Mouse (Mus musculus) gastrocnemius, adult 18-20 months (tissue): Measurements from ENCODE around the gene Ccdc117. TPM values are rescaled to one million over a fixed set of nuclear protein-coding genes. Genes with fewer than 3 reads are reported as not detected.
"Not testable (repeated sequence)": the region's sequence is repeated elsewhere in the genome, so short reads cannot be mapped to it uniquely, and the experiment has no call there.

Experiments used
- DNase-seq: peaks from one replicate; pipeline ENCODE4 v3.0.0; 2021; ENCODE audit warnings: low spot score
- total RNA-seq, 2 experiments: library from RNA; stranded (reverse); gene quantifications; 2 replicates each; pipeline ENCODE4 v1.2.3; 2021

Gene Ccdc117
- total RNA-seq, 2 experiments from 2014 or later = 22.0 to 24.7 TPM

GRCm38 (mm10) chr11:5537454-5537853 is 4.5 kb downstream of the Ccdc117 start:
- not testable (repeated sequence) for DNase-seq

GRCm38 (mm10) chr11:5533108-5533507 is 8.9 kb downstream of the Ccdc117 start:
- peak; percentile 31 for DNase-seq

GRCm38 (mm10) chr11:5530717-5531116 is 11.3 kb downstream of the Ccdc117 start:
- no peak for DNase-seq

- no peak for DNase-seq
Observed at GRCm38 (mm10) chr11:5530172-5530571, 11.8 kb downstream of the Ccdc117 start.

- no peak for DNase-seq
Observed at GRCm38 (mm10) chr11:5528841-5529240, 13.1 kb downstream of the Ccdc117 start.

GRCm38 (mm10) chr11:5527865-5528523 is 14.0 kb downstream of the Ccdc117 start:
- DNase-seq = no peak

- no peak for DNase-seq
Observed at GRCm38 (mm10) chr11:5526573-5527439, 15.2 kb downstream of the Ccdc117 start.

- no peak for DNase-seq
Observed at GRCm38 (mm10) chr11:5525418-5525817, 16.6 kb downstream of the Ccdc117 start.

- no peak for DNase-seq
Observed at GRCm38 (mm10) chr11:5522798-5523415, 19.1 kb downstream of the Ccdc117 start.

GRCm38 (mm10) chr11:5521516-5522291 is 20.3 kb downstream of the Ccdc117 start:
- DNase-seq = peak; percentile 83

GRCm38 (mm10) chr11:5521266-5521515 is 20.8 kb downstream of the Ccdc117 start:
- no peak for DNase-seq

- peak; percentile 98 for DNase-seq
Observed at GRCm38 (mm10) chr11:5520412-5521265, 21.3 kb downstream of the Ccdc117 start, which contains the start of gene Xbp1. Gene Xbp1, plus strand, starts transcription at chr11:5520659.

- no peak for DNase-seq
Observed at GRCm38 (mm10) chr11:5519681-5520080, 22.3 kb downstream of the Ccdc117 start.

- DNase-seq = no peak
Observed at GRCm38 (mm10) chr11:5517346-5517745, 24.6 kb downstream of the Ccdc117 start.

GRCm38 (mm10) chr11:5516617-5517016 is 25.4 kb downstream of the Ccdc117 start:
- DNase-seq = no peak

- no peak for DNase-seq
Observed at GRCm38 (mm10) chr11:5516151-5516550, 25.8 kb downstream of the Ccdc117 start.

- DNase-seq = no peak
Observed at GRCm38 (mm10) chr11:5515655-5516054, 26.3 kb downstream of the Ccdc117 start.

- no peak for DNase-seq
Observed at GRCm38 (mm10) chr11:5515196-5515595, 26.8 kb downstream of the Ccdc117 start.

- DNase-seq = no peak
Observed at GRCm38 (mm10) chr11:5514091-5514490, 27.9 kb downstream of the Ccdc117 start.

- no peak for DNase-seq
Observed at GRCm38 (mm10) chr11:5512961-5513360, 29.0 kb downstream of the Ccdc117 start.
